Mouse (Mus musculus): ENCODE results near the gene Syt16. TPM values are rescaled to one million over a fixed set of nuclear protein-coding genes. Genes with fewer than 3 reads are reported as not detected.
A peak's percentile ranks its signal among the peaks of the same experiment; 100 is the strongest.

Syt16 gene
- total RNA-seq, 2 experiments from 2014 or later, result not detected

GRCm38 (mm10) chr12:73978144-73978543, 19.3 kb upstream of the Syt16 start:
- no peak for DNase-seq
- intact Hi-C loops (cut with DNase I), result no loop called here
- Histone ChIP-seq H3K4me3 (no peak overlapping the region), H3K27ac (no peak overlapping the region)
- no peak for TF ChIP-seq CTCF (IDR thresholded peaks at IDR 0.05)

DNA sequence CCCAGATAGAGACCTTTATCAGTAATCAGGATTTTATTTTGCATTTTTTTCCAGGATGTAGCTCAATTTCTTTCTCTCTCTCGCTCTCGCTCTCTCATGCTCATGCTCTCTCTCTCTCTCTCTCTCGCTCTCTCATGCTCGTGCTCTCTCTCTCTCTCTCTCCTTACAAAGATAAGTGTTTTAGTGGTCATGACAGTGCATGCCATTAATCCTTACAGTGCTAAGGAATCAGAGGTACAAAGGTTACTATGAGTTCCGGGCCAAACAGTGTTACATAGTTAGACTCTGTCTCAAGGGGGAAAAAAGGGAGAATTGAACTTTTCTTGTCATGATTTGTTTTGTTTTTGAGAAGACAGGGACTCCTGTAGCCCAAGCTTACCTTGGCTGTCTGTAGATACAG, 17.8 kb upstream of the Syt16 start:
- no peak for DNase-seq
- Histone ChIP-seq H3K27ac (no peak overlapping the region), H3K4me3 (no peak overlapping the region)
- no peak for TF ChIP-seq CTCF (IDR thresholded peaks at IDR 0.05)
- intact Hi-C loops (cut with DNase I), result no loop called here

DNA sequence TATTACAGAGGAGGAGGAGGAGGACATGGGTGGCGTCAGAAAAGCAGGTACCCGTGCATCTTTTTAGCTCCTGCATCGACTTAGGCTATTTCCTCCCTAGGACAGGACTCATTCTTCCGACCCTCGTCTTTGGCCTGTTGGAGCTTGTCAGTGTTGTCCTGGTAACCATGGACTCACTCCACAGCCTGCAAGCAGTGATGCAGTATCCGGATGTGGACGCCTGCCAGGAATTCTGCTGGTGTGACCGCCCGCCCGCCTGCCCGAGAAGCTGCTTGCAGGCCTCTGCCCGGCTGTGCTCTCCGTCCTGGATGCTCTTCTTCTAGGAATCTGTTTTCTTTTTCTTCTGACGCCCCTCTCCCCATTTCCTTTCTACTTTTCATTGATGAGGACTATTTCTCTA, 14.9 kb upstream of the Syt16 start:
- intact Hi-C loops (cut with DNase I), result no loop called here
- DNase-seq, result peak; percentile 44
- no peak overlapping the region for H3K27ac ChIP-seq
- TF ChIP-seq CTCF (IDR thresholded peaks at IDR 0.05), result no peak
- no peak overlapping the region for H3K4me3 ChIP-seq

- no peak for TF ChIP-seq CTCF (IDR thresholded peaks at IDR 0.05)
- DNase-seq, result no peak
- intact Hi-C loops (cut with DNase I), result no loop called here
- H3K4me3 ChIP-seq, result no peak overlapping the region
- H3K27ac ChIP-seq, result no peak overlapping the region
These were observed 11.2 kb upstream of the Syt16 start for GRCm38 (mm10) chr12:73986299-73986698.

DNA sequence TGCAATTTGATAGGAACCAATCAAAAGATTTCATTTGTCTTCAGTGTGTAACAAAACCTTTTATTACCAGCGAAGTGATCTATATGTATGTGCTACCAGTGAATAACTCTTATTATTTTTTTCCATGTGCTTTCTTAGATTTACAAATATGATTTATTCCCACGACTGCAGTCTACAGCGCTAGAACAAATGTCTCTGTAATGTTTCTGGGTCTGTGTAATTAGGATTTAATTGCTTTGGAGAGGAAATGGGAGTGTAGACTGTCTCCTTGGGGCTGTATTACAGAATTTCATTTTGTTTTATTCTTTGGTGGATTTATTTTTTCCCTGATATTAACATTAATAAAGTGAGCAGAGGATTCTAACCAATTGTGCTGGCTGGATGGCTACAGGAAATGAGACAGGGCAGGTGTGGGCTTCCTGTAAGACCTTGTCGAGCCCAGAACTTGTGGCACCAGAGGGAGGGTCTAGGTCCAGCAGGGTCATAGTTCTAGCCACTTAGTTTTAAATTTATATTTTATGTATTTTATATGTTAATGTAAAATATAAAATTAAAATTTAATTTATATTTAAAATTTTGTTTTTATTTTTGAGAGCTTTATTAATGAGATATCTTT, 9.0 kb upstream of the Syt16 start:
- Histone ChIP-seq H3K4me3 (no peak overlapping the region), H3K27ac (no peak overlapping the region)
- intact Hi-C loops (cut with DNase I), result loop anchor here (1.0 kb wide), 1 partner anchor 283 kb away; no protein-coding TSS in a partner anchor
- no peak for TF ChIP-seq CTCF (IDR thresholded peaks at IDR 0.05)
- DNase-seq, result no peak

GRCm38 (mm10) chr12:73989594-73989993, 7.9 kb upstream of the Syt16 start:
- TF ChIP-seq CTCF (IDR thresholded peaks at IDR 0.05), result peak; percentile 72
- peak; percentile 64 for DNase-seq
- no peak overlapping the region for H3K4me3 ChIP-seq
- intact Hi-C loops (cut with DNase I), result loop anchor here (1.0 kb wide), 1 partner anchor 284 kb away; no protein-coding TSS in a partner anchor
- H3K27ac ChIP-seq, result no peak overlapping the region

DNA sequence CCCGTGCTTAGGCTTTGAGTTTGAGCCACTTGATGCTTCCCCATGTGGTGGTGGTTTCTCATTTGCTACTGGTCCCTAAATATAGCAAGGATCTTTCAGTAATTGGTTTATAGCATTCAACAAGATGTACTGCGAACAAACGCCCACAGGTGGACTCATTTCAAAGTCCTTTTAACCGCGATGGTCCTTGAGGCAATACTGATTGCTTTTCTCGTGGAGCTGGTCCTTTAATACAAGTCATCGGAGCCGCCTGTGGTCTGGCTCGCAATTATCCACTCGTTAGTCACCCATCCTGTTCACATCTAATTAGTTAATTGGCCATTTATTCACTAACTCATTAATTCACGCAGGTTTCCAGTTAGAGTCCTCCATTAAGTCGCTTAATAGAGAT, 560 bp upstream of the Syt16 start:
- H3K4me3 ChIP-seq, result no peak overlapping the region

DNA sequence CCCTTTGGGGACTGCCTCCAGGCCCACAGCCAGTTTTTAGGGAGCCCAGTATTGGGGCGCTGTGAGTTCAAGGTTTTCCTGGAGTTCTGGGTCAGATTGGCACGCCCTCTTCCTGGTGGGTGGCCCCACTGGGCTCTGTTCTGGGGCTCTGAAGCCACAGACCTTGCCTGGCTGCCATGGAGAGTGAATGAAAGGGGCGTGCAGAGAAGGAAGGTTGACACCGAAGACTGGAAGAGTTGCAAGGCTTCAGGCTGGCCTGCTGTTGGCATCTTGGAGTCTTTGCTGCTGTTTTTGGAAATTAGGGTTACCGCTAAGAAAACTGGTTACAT, 631 bp downstream of the Syt16 start:
- intact Hi-C loops (cut with DNase I), result no loop called here
- no peak overlapping the region for H3K27ac ChIP-seq
- TF ChIP-seq CTCF (IDR thresholded peaks at IDR 0.05), result no peak
- no peak overlapping the region for H3K4me3 ChIP-seq
- DNase-seq, result no peak

More for the DNA sequence above, 560 bp upstream of the Syt16 start:
- DNase-seq, result no peak
- H3K27ac ChIP-seq, result no peak overlapping the region
- intact Hi-C loops (cut with DNase I), result no loop called here
- TF ChIP-seq CTCF (IDR thresholded peaks at IDR 0.05), result no peak

GRCm38 (mm10) chr12:74002449-74002848, 5.0 kb downstream of the Syt16 start:
- DNase-seq, result no peak
- intact Hi-C loops (cut with DNase I), result no loop called here

DNA sequence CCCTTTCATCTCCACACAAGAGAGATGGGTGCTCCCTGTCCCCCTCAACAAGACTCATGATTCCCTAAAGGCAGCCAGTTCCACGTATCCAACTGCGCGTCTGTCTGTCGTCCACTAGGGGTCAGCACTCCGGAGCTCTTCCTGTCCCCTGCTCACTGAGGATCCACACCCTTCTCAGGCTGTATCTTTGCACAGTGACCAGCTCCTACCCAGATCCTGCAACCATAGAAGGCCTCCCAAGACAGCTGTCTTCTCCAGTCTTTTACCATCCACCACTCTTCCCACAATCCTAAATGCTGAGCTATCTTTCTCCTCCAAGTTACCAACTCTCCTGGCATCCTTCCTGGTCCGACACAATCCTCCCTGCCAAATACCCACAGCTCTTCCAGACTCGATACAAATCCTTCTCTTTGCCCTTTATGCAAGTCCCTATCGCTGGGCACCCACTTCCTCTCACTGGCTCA, 12.0 kb downstream of the Syt16 start:
- no peak overlapping the region for H3K4me3 ChIP-seq
- DNase-seq, result peak; percentile 44
- H3K27ac ChIP-seq, result no peak overlapping the region
- peak; percentile 86 for TF ChIP-seq CTCF (IDR thresholded peaks at IDR 0.05)
- intact Hi-C loops (cut with DNase I), result no loop called here

More at GRCm38 (mm10) chr12:74002449-74002848, 5.0 kb downstream of the Syt16 start:
- no peak for TF ChIP-seq CTCF (IDR thresholded peaks at IDR 0.05)
- H3K27ac ChIP-seq, result no peak overlapping the region
- H3K4me3 ChIP-seq, result no peak overlapping the region

GRCm38 (mm10) chr12:74013739-74014138, 16.3 kb downstream of the Syt16 start:
- intact Hi-C loops (cut with DNase I), result loop anchor here (1.0 to 10.0 kb wide), 3 partner anchors 219 to 451 kb away; no protein-coding TSS in a partner anchor
- Histone ChIP-seq H3K4me3 (no peak overlapping the region), H3K27ac (no peak overlapping the region)
- DNase-seq, result peak; percentile 76
- TF ChIP-seq CTCF (IDR thresholded peaks at IDR 0.05), result no peak; the same call in none of the 2 replicates

DNA sequence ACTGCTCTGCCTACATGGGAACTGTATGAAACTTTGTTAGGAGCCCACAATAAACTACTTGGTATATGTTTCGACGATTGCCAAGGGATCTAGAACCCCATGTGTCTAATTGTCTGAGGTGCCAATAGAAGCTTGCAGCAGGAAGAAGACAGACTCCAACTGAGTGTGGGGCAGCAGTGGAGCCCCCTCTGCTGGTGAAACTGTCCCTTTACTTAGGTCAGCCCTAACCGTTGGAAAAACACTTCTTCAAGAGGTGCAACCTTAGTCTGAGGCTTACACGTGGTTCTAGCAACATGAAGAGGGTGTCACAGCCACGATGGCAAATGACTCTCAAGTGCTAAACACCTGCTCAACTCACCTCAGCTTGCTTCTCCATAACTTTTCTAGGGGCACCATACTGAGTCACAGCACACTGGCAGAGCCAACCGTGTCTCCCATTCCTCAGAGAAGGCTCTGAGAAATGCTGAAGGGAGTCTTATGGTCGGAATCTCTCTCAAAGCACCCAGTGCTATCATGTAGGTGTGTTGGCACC, 17.3 kb downstream of the Syt16 start:
- intact Hi-C loops (cut with DNase I), result loop anchor here (1.0 to 10.0 kb wide), 3 partner anchors 220 to 453 kb away; no protein-coding TSS in a partner anchor
- no peak overlapping the region for H3K4me3 ChIP-seq
- no peak overlapping the region for H3K27ac ChIP-seq
- TF ChIP-seq CTCF (IDR thresholded peaks at IDR 0.05), result peak; percentile 83
- peak; percentile 57 for DNase-seq

- TF ChIP-seq CTCF (IDR thresholded peaks at IDR 0.05), result no peak
- Histone ChIP-seq H3K4me3 (no peak overlapping the region), H3K27ac (no peak overlapping the region)
- DNase-seq, result no peak
- intact Hi-C loops (cut with DNase I), result loop anchor here (10.0 kb wide), 1 partner anchor 221 kb away; no protein-coding TSS in a partner anchor
These were observed 18.0 kb downstream of the Syt16 start for GRCm38 (mm10) chr12:74015491-74015890.

DNA sequence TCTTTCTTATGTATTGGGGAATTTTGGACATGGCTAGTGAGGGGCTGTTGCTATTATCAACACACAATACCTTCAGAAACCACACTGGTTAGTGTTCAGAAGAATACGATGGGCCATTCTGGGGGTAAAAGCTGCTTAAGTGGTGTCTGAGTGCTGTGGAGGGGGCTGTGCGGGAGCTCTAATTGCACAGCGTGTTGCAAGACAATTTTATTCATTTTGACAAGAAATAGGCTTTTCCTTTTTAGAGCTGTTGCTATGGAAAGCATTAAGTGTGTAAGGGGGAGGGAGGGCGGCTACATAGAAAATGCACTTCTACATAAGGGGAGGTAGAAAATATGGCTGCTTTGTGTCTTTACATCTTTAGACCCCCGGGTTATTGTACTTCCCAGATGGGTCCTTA, 25.8 kb downstream of the Syt16 start:
- H3K27ac ChIP-seq, result no peak overlapping the region
- TF ChIP-seq CTCF (IDR thresholded peaks at IDR 0.05), result no peak
- H3K4me3 ChIP-seq, result no peak overlapping the region
- intact Hi-C loops (cut with DNase I), result no loop called here
- no peak for DNase-seq
